Mouse (Mus musculus) heart, embryonic 13.5 days (tissue): ENCODE data around the gene Dennd4c. TPM values are rescaled to one million over a fixed set of nuclear protein-coding genes. Genes with fewer than 3 reads are reported as not detected.

ENCODE experiments used
- ATAC-seq: fragments of 200-750 bp; cut with Nextera tagmentation; 2 replicates; pipeline ENCODE4 v1.8.0; 2017; ENCODE audit warnings: moderate TSS enrichment; ENCODE audit not compliant: insufficient number of reproducible peaks, low FRiP score, low TSS enrichment; ENCODE audit errors: extremely low read depth
- H3K27ac ChIP-seq: fragments of 300-500 bp; sonication (generic); replicated peaks from 2 replicates; pipeline ENCODE4 v1.5.1; 2015; ENCODE audit warnings: moderate library complexity, mild to moderate bottlenecking, inconsistent platforms
- H3K27me3 ChIP-seq: fragments of 300-500 bp; sonication (generic); replicated peaks from 2 replicates; pipeline ENCODE4 v1.6.1; 2015; ENCODE audit warnings: mild to moderate bottlenecking, inconsistent platforms
- H3K36me3 ChIP-seq: fragments of 300-500 bp; sonication (generic); 2 replicates; pipeline ENCODE4 v1.6.1; 2015; ENCODE audit warnings: mild to moderate bottlenecking, inconsistent platforms
- H3K4me1 ChIP-seq: fragments of 300-500 bp; sonication (generic); 2 replicates; pipeline ENCODE4 v1.6.1; 2015; ENCODE audit warnings: inconsistent platforms
- H3K4me2 ChIP-seq: fragments of 300-500 bp; sonication (generic); 2 replicates; pipeline ENCODE4 v1.6.1; 2015; ENCODE audit warnings: inconsistent platforms, mild to moderate bottlenecking, moderate library complexity
- H3K4me3 ChIP-seq: fragments of 300-500 bp; sonication (generic); 2 replicates; pipeline ENCODE4 v1.5.1; 2015; ENCODE audit warnings: moderate library complexity, mild to moderate bottlenecking, inconsistent platforms
- H3K9ac ChIP-seq: fragments of 300-500 bp; sonication (generic); 2 replicates; pipeline ENCODE4 v1.6.1; 2015; ENCODE audit warnings: inconsistent platforms, mild to moderate bottlenecking, moderate library complexity
- H3K9me3 ChIP-seq: fragments of 300-500 bp; sonication (generic); 2 replicates; pipeline ENCODE4 v1.6.1; 2016; ENCODE audit warnings: inconsistent platforms
- WGBS: fragments of 180-500 bp; shearing (Covaris S2); methylation state at CpG from one replicate; pipeline ENCODE4 v1.1.7; 2015; ENCODE audit warnings: mixed read lengths; 5-methylcytosine and 5-hydroxymethylcytosine counted together
- polyA plus RNA-seq: library from polyadenylated mRNA; unstranded; fragments of >200 nt; fragmentation: Nextera tagmentation; extraction: Ambion mirVana; gene quantifications from 2 replicates; pipeline ENCODE4 v1.2.1, GENCODE M21; 2015

The Dennd4c gene
- polyA plus RNA-seq, 1 experiment from 2014 or later: 4.1 TPM

DNA sequence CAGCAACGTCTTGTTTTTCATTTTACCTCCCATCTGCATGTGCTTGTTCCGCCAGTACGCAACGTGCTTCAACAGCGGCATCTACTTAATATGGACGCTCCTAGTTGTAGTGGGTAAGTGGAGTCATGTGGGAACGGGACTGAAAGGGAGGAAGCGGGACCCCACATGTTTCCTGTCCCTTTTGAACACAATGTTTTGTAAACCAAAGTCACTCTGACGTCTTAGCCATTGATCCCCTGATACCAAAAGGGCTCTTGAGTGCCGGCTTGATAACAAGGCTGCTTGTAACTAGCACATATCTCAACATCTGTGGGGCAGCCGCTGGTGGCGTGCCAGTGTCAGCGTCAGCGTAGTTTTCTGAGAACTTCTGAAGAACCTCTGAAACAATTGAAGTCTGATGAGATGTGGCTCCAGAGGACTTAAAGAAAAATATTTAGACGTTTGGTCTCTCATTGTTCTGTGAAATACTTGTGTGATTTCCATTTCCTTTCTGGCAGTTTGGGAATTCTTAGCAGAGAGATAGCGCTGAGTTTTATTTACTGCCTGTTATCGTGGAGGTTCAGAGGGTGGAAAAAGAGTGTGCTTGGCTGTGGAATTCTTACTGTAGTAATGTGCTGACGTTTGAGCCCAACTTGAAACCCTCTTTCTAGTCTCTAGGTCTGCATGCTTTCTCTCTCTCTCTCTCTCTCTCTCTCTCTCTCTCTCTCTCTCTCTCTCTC is 138.0 kb downstream of the Dennd4c start:
- Histone ChIP-seq H3K27ac (peak overlapping the region; percentile 77), H3K4me1 (peaks cover 31% of the 10 kb centered on the region), H3K9ac (peak overlapping the region; percentile 75), H3K27me3 (no peaks in the 10 kb centered on the region), H3K4me2 (peak overlapping the region; percentile 83), H3K9me3 (no peaks in the 10 kb centered on the region; the same call in 1 of the 2 replicates), H3K36me3 (peaks cover 18% of the 10 kb centered on the region; the same call in 1 of the 2 replicates), H3K4me3 (peak overlapping the region; percentile 53)
- 7% methylated on average over 18 of the region's 18 CpGs for WGBS
- peak; percentile 37; the same call in 1 of the 2 replicates for ATAC-seq

DNA sequence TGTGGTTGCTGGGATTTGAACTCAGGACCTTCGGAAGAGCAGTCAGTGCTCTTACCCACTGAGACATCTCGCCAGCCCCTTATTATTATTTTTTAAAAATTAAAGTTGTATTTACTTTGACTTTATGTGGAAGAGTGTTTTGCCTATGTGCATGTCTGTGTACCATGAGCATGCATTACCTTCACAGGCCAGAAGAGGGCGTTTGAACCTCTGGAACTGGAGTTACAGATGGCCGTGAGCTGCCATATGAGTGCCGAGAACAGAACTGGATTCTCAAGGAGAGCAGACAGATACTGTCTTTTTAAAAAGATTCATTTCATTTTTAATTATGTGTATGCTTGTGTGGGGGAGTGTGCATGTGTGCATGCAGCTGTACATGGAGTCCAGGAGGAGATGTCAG is 139.5 kb downstream of the Dennd4c start:
- Histone ChIP-seq H3K4me2 (no peak overlapping the region), H3K9ac (no peak overlapping the region), H3K4me3 (no peak overlapping the region), H3K36me3 (peaks cover 18% of the 10 kb centered on the region; the same call in 1 of the 2 replicates), H3K4me1 (peaks cover 21% of the 10 kb centered on the region), H3K9me3 (no peaks in the 10 kb centered on the region; the same call in 1 of the 2 replicates), H3K27me3 (no peaks in the 10 kb centered on the region), H3K27ac (no peak overlapping the region)
- 71% methylated on average over 5 of the region's 5 CpGs for WGBS
- ATAC-seq: no peak

DNA sequence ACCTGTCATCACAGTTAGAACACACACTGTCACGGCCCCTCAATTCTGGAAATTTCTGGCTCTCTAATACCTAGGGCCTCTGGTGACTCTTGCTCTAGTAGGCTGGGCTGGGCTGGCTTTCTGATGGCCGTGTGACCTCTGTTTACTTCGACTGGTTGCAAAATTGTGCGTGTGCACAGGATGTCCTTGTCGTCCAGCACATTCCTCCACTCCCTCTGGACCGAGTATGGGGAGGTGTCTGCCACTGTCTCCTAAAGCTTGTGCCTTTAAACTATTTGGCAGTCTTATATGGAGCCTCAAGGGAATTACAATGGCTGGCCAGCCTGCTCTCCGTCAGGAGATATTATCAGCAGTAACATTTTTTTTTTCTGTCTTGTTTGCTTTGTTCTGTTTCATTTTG is 149.1 kb downstream of the Dennd4c start:
- Histone ChIP-seq H3K27ac (peak overlapping the region; percentile 87), H3K36me3 (no peaks in the 10 kb centered on the region), H3K4me2 (no peak overlapping the region), H3K9me3 (no peaks in the 10 kb centered on the region), H3K4me1 (peaks cover 20% of the 10 kb centered on the region), H3K4me3 (no peak overlapping the region), H3K27me3 (no peaks in the 10 kb centered on the region), H3K9ac (no peak overlapping the region)
- WGBS: 56% methylated on average over 7 of the region's 7 CpGs
- no peak for ATAC-seq

DNA sequence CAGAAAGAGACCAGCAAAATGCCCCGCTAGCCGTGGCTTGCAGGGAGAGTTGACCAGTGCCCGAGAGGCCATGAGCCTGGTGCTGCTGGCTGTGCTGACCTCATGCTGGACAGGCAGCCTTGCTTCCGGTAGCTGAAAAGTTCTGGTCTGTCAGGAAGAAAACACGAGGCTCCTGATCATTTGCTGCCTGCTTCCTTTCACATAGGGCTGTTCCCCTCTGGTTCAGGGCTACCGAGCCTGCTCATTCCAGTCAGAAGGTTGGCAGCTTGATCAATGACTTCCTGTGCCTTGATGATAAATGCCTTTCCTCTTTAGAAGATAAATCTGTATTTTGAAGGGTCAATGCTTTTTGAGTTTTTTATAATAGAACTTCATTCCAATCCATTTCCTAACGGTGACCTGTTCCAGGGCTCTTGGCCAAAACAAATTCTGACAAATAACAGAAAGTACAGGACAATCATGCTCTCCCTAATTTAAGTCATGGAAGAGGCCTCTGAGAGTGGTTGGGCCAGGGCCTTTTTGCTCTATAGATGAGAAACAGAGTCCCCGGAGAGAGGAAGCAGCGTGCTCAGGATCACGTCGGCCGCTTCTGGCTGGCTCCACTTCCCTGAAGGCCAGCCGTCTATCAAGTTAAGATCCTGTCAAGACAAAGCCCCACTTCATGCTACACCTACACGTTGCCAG is 150.6 kb downstream of the Dennd4c start:
- Histone ChIP-seq H3K4me3 (no peak overlapping the region), H3K27me3 (no peaks in the 10 kb centered on the region), H3K9me3 (no peaks in the 10 kb centered on the region), H3K4me2 (no peak overlapping the region), H3K36me3 (no peaks in the 10 kb centered on the region), H3K9ac (no peak overlapping the region), H3K4me1 (peaks cover 20% of the 10 kb centered on the region), H3K27ac (peak overlapping the region; percentile 87)
- WGBS: 33% methylated on average over 14 of the region's 14 CpGs
- ATAC-seq: peak; percentile 61

Other genes starting within 250 kb of the Dennd4c start
- gene Saxo1, start 190.2 kb upstream of the Dennd4c start, polyA plus RNA-seq: 0.11 TPM in 1 of 2 replicates, not detected in the other
- gene Rraga, start 172.9 kb upstream of the Dennd4c start, polyA plus RNA-seq: 46.5 and 50.0 TPM in 2 replicates
- gene Haus6, start 136.5 kb upstream of the Dennd4c start, polyA plus RNA-seq: 9.1 and 10.3 TPM in 2 replicates
- 66.8 and 68.5 TPM in 2 replicates for gene Plin2, start 78.5 kb upstream of the Dennd4c start, polyA plus RNA-seq
- gene Rps6, start 108.9 kb downstream of the Dennd4c start, polyA plus RNA-seq: 468 and 507 TPM in 2 replicates
- 28.3 and 31.4 TPM in 2 replicates for gene Acer2, start 125.8 kb downstream of the Dennd4c start, polyA plus RNA-seq